ENCODE assay signal across 26 mouse cellular contexts in genomic region chr9:58316784-58317183, GRCm38 (mm10). TPM values are rescaled to one million over a fixed set of nuclear protein-coding genes. Genes with fewer than 3 reads are reported as not detected.
DNase-seq lines count a peak whose midpoint lies in the region; ATAC-seq lines count a peak whose summit lies in the region.
"Had no signal": no experiment of that assay in that cellular context is flagged by ENCODE, and none has a peak within 500 bp of the region (broad histone marks: within the 10 kb centered on the region; RNA-seq: fewer than 3 reads in every experiment).

No protein-coding gene starts in this region.

- H3K4me1 ChIP-seq in forebrain, embryonic 11.5 days (replicated peaks; ENCODE audit: control insufficient read depth, insufficient read depth, low read length): peaks cover 19% of the 10 kb centered on the region
- peaks cover 39% of the 10 kb centered on the region for H3K4me1 ChIP-seq in forebrain, embryonic 12.5 days
- peaks cover 56% of the 10 kb centered on the region for H3K4me1 ChIP-seq in hindbrain, embryonic 10.5 days (replicated peaks)
- peaks cover 15% of the 10 kb centered on the region; the same call in 1 of the 2 replicates for H3K4me1 ChIP-seq in hindbrain, embryonic 11.5 days (replicated peaks; ENCODE audit: control insufficient read depth, insufficient read depth, low read length)
- peaks cover 51% of the 10 kb centered on the region for H3K4me1 ChIP-seq in midbrain, embryonic 10.5 days
- peaks cover 39% of the 10 kb centered on the region for H3K4me1 ChIP-seq in midbrain, embryonic 13.5 days (replicated peaks)

- peaks cover 11% of the 10 kb centered on the region for H3K27me3 ChIP-seq in forebrain, embryonic 11.5 days (ENCODE audit: control insufficient read depth, insufficient read depth, low read length)
- H3K27me3 ChIP-seq in forebrain, embryonic 12.5 days: peaks cover 27% of the 10 kb centered on the region
- H3K27me3 ChIP-seq in hindbrain, embryonic 10.5 days (ENCODE audit: insufficient read depth, poor library complexity, severe bottlenecking): peaks cover 25% of the 10 kb centered on the region
- peaks cover 12% of the 10 kb centered on the region for H3K27me3 ChIP-seq in hindbrain, embryonic 11.5 days (ENCODE audit: control insufficient read depth, insufficient read depth, low read length)
- peaks cover 34% of the 10 kb centered on the region for H3K27me3 ChIP-seq in midbrain, embryonic 10.5 days (ENCODE audit: low read depth, poor library complexity, severe bottlenecking)
- H3K27me3 ChIP-seq in midbrain, embryonic 13.5 days: peaks cover 20% of the 10 kb centered on the region

- 80% methylated on average over 7 of the region's 7 CpGs for WGBS in forebrain, embryonic 11.5 days
- WGBS in forebrain, embryonic 12.5 days: 74% methylated on average over 7 of the region's 7 CpGs
- 59% methylated on average over 7 of the region's 7 CpGs for WGBS in hindbrain, embryonic 10.5 days
- WGBS in hindbrain, embryonic 11.5 days: 58% methylated on average over 6 of the region's 7 CpGs
- 76% methylated on average over 7 of the region's 7 CpGs for WGBS in midbrain, embryonic 10.5 days
- 68% methylated on average over 7 of the region's 7 CpGs for WGBS in midbrain, embryonic 13.5 days

- H3K9ac ChIP-seq in forebrain, embryonic 11.5 days (ENCODE audit: low read length): no peak overlapping the region
- H3K9ac ChIP-seq in forebrain, embryonic 12.5 days: no peak overlapping the region
- no peak overlapping the region for H3K9ac ChIP-seq in hindbrain, embryonic 11.5 days (ENCODE audit: low read depth, low read length)
- no peak overlapping the region for H3K9ac ChIP-seq in midbrain, embryonic 13.5 days (replicated peaks)
- H3K9ac ChIP-seq: hindbrain, embryonic 14.5 days had no signal

- no peaks in the 10 kb centered on the region for H3K36me3 ChIP-seq in forebrain, embryonic 11.5 days (ENCODE audit: control insufficient read depth, insufficient read depth, low read length)
- no peaks in the 10 kb centered on the region for H3K36me3 ChIP-seq in forebrain, embryonic 12.5 days (replicated peaks)
- H3K36me3 ChIP-seq in hindbrain, embryonic 10.5 days: no peaks in the 10 kb centered on the region
- no peaks in the 10 kb centered on the region for H3K36me3 ChIP-seq in hindbrain, embryonic 11.5 days (ENCODE audit: control insufficient read depth, insufficient read depth, low read length)
- no peaks in the 10 kb centered on the region for H3K36me3 ChIP-seq in midbrain, embryonic 10.5 days
- no peaks in the 10 kb centered on the region for H3K36me3 ChIP-seq in midbrain, embryonic 13.5 days

- H3K9me3 ChIP-seq in forebrain, embryonic 11.5 days (ENCODE audit: control insufficient read depth, low read length): no peaks in the 10 kb centered on the region
- H3K9me3 ChIP-seq in forebrain, embryonic 12.5 days: no peaks in the 10 kb centered on the region
- no peaks in the 10 kb centered on the region for H3K9me3 ChIP-seq in hindbrain, embryonic 10.5 days
- no peaks in the 10 kb centered on the region for H3K9me3 ChIP-seq in hindbrain, embryonic 11.5 days (ENCODE audit: control insufficient read depth, low read length)
- no peaks in the 10 kb centered on the region; the same call in 1 of the 2 replicates for H3K9me3 ChIP-seq in midbrain, embryonic 10.5 days (replicated peaks)
- no peaks in the 10 kb centered on the region; the same call in 1 of the 2 replicates for H3K9me3 ChIP-seq in midbrain, embryonic 13.5 days

- no peak overlapping the region for H3K4me3 ChIP-seq in forebrain, embryonic 11.5 days (ENCODE audit: low read depth, low read length)
- H3K4me3 ChIP-seq in forebrain, embryonic 12.5 days (replicated peaks): no peak overlapping the region
- H3K4me3 ChIP-seq in hindbrain, embryonic 10.5 days: no peak overlapping the region
- H3K4me3 ChIP-seq in hindbrain, embryonic 11.5 days (ENCODE audit: low read depth, low read length): no peak overlapping the region
- H3K4me3 ChIP-seq in midbrain, embryonic 10.5 days: no peak overlapping the region
- no peak overlapping the region for H3K4me3 ChIP-seq in midbrain, embryonic 13.5 days (replicated peaks)

- DNase-seq in forebrain, embryonic 11.5 days (ENCODE audit: low spot score): peak; percentile 49
- DNase-seq in hindbrain, embryonic 10.5 days (ENCODE audit: low spot score): no peak
- DNase-seq in hindbrain, embryonic 11.5 days (ENCODE audit: low spot score): no peak
- no peak for DNase-seq in midbrain, embryonic 10.5 days (ENCODE audit: low spot score)
- no peak for DNase-seq in adrenal gland, postnatal 36 days
- no peak for DNase-seq in spleen, postnatal 36 days (ENCODE audit: low spot score in 2 of 2)
- DNase-seq: adrenal gland, postnatal 25 days; cerebellum, adult 18-20 months; cerebellum, postnatal 25 days; embryo, embryonic 11 days; kidney, adult 9 months; kidney, postnatal 36 days; liver; retina, postnatal 1 day; right cerebral cortex, postnatal 4 days had no signal

- ATAC-seq in forebrain, embryonic 11.5 days (replicated peaks; ENCODE audit: low FRiP score): no peak
- no peak for ATAC-seq in forebrain, embryonic 12.5 days (ENCODE audit: low FRiP score)
- no peak for ATAC-seq in hindbrain, embryonic 11.5 days (ENCODE audit: low FRiP score)
- ATAC-seq in midbrain, embryonic 13.5 days: no peak
- ATAC-seq: forebrain, embryonic 16.5 days had no signal

- H3K27ac ChIP-seq in forebrain, embryonic 11.5 days (ENCODE audit: low read depth, low read length): no peak overlapping the region
- H3K27ac ChIP-seq in forebrain, embryonic 12.5 days: no peak overlapping the region
- H3K27ac ChIP-seq in hindbrain, embryonic 10.5 days: peak overlapping the region; percentile 50; the same call in 1 of the 2 replicates
- no peak overlapping the region for H3K27ac ChIP-seq in hindbrain, embryonic 11.5 days (ENCODE audit: low read depth, low read length)
- H3K27ac ChIP-seq in midbrain, embryonic 10.5 days (replicated peaks): peak overlapping the region; percentile 55; the same call in 1 of the 2 replicates
- no peak overlapping the region for H3K27ac ChIP-seq in midbrain, embryonic 13.5 days
- H3K27ac ChIP-seq: hindbrain, embryonic 14.5 days had no signal

- H3K4me2 ChIP-seq in forebrain, embryonic 11.5 days (ENCODE audit: low read depth, low read length, severe bottlenecking): no peak overlapping the region
- no peak overlapping the region for H3K4me2 ChIP-seq in forebrain, embryonic 12.5 days
- no peak overlapping the region for H3K4me2 ChIP-seq in hindbrain, embryonic 11.5 days (replicated peaks; ENCODE audit: low read depth, low read length)
- H3K4me2 ChIP-seq in midbrain, embryonic 13.5 days (replicated peaks): no peak overlapping the region
- H3K4me2 ChIP-seq: hindbrain, embryonic 14.5 days had no signal

RNA-seq across cellular contexts. Expression of gene Loxl1, which starts 3.8 kb away (rescaled TPM):
- polyA plus RNA-seq in forebrain, embryonic 11.5 days (2014; fragmentation: Nextera tagmentation; extraction: Ambion mirVana): 10.2 and 13.0 TPM in 2 replicates
- polyA plus RNA-seq in forebrain, embryonic 12.5 days (2016; fragmentation: Nextera tagmentation; extraction: Ambion mirVana): 9.1 and 10.9 TPM in 2 replicates
- 9.9 and 14.5 TPM in 2 replicates for polyA plus RNA-seq in hindbrain, embryonic 10.5 days (2016; fragmentation: Nextera tagmentation; extraction: Ambion mirVana)
- polyA plus RNA-seq in hindbrain, embryonic 11.5 days (2014; fragmentation: Nextera tagmentation; extraction: Ambion mirVana): 11.0 and 11.9 TPM in 2 replicates
- 6.9 and 10.9 TPM in 2 replicates for polyA plus RNA-seq in midbrain, embryonic 10.5 days (2016; fragmentation: Nextera tagmentation; extraction: Ambion mirVana)
- 3.9 and 4.8 TPM in 2 replicates for polyA plus RNA-seq in midbrain, embryonic 13.5 days (2015; fragmentation: Nextera tagmentation; extraction: Ambion mirVana)
- total RNA-seq in adrenal gland, postnatal 36 days (2021): 10 to 100 TPM; 22.9 to 33.9 TPM
- total RNA-seq: MEL had no signal

RNA-seq across cellular contexts. Expression of gene Tbc1d21, which starts 53.5 kb away (rescaled TPM):
- polyA plus RNA-seq in forebrain, embryonic 11.5 days (2014; fragmentation: Nextera tagmentation; extraction: Ambion mirVana): not detected in 2 replicates
- not detected in 2 replicates for polyA plus RNA-seq in forebrain, embryonic 12.5 days (2016; fragmentation: Nextera tagmentation; extraction: Ambion mirVana)
- not detected in 2 replicates for polyA plus RNA-seq in hindbrain, embryonic 10.5 days (2016; fragmentation: Nextera tagmentation; extraction: Ambion mirVana)
- not detected in 2 replicates for polyA plus RNA-seq in hindbrain, embryonic 11.5 days (2014; fragmentation: Nextera tagmentation; extraction: Ambion mirVana)
- not detected in 2 replicates for polyA plus RNA-seq in midbrain, embryonic 10.5 days (2016; fragmentation: Nextera tagmentation; extraction: Ambion mirVana)
- not detected in 2 replicates for polyA plus RNA-seq in midbrain, embryonic 13.5 days (2015; fragmentation: Nextera tagmentation; extraction: Ambion mirVana)
- total RNA-seq in adrenal gland, postnatal 36 days (2021): not detected
- total RNA-seq: adrenal gland, postnatal 25 days; gastrocnemius, postnatal 4 days; left cerebral cortex, adult 8-10 months; MEL had no signal
- polyA plus RNA-seq: forebrain, embryonic 16.5 days; heart, embryonic 14.5 days; hindbrain, embryonic 14.5 days; intestine, embryonic 14.5 days; liver, embryonic 16.5 days; neural tube, embryonic 11.5 days had no signal

Comparison
In these comparisons a context has a peak if more than half of its experiments do, and no peak if none do; other contexts are left out.
1. H3K27ac ChIP-seq: peak in hindbrain, embryonic 10.5 days (single experiment) and midbrain, embryonic 10.5 days (single experiment); none in forebrain, embryonic 11.5 days (single experiment), forebrain, embryonic 12.5 days (single experiment), hindbrain, embryonic 11.5 days (single experiment) and midbrain, embryonic 13.5 days (single experiment).